Mouse (Mus musculus) limb, embryonic 14.5 days (tissue): ENCODE measurements around the gene Rptor. TPM values are rescaled to one million over a fixed set of nuclear protein-coding genes. Genes with fewer than 3 reads are reported as not detected.

Experiments
- ATAC-seq: fragments of 200-750 bp; cut with Nextera tagmentation; 2 replicates; pipeline ENCODE4 v1.8.0; 2017; ENCODE audit warnings: low read depth, moderate number of reproducible peaks, moderate TSS enrichment; ENCODE audit not compliant: low FRiP score
- DNase-seq: peaks from one replicate; pipeline ENCODE4 v3.0.0-alpha.2; 2015; ENCODE audit warnings: low spot score
- H3K27ac ChIP-seq: fragments of 300-500 bp; sonication (generic); replicated peaks from 2 replicates; pipeline ENCODE4 v1.5.1; 2014; ENCODE audit warnings: low read depth, mild to moderate bottlenecking, low read length, moderate library complexity, mixed read lengths
- H3K27me3 ChIP-seq: fragments of 300-500 bp; sonication (generic); 2 replicates; pipeline ENCODE4 v1.6.1; 2014; ENCODE audit warnings: low read length, mixed read lengths; ENCODE audit not compliant: control insufficient read depth, insufficient read depth
- H3K36me3 ChIP-seq: fragments of 300-500 bp; sonication (generic); 2 replicates; pipeline ENCODE4 v1.6.1; 2014; ENCODE audit warnings: mild to moderate bottlenecking, low read length, moderate library complexity, mixed read lengths; ENCODE audit not compliant: control insufficient read depth, insufficient read depth
- H3K4me1 ChIP-seq: fragments of 300-500 bp; sonication (generic); 2 replicates; pipeline ENCODE4 v1.6.1; 2014; ENCODE audit warnings: antibody characterized with exemption, low read length, mixed read lengths; ENCODE audit not compliant: control insufficient read depth, insufficient read depth
- H3K4me2 ChIP-seq: fragments of 300-500 bp; sonication (generic); replicated peaks from 2 replicates; pipeline ENCODE4 v1.6.1; 2014; ENCODE audit warnings: low read depth, mild to moderate bottlenecking, low read length, moderate library complexity; ENCODE audit not compliant: severe bottlenecking
- H3K4me3 ChIP-seq: fragments of 300-500 bp; sonication (generic); replicated peaks from 2 replicates; pipeline ENCODE4 v1.5.1; 2014; ENCODE audit warnings: low read length
- H3K9ac ChIP-seq: fragments of 300-500 bp; sonication (generic); 2 replicates; pipeline ENCODE4 v1.6.1; 2014; ENCODE audit warnings: mild to moderate bottlenecking, low read depth, low read length, moderate library complexity; ENCODE audit not compliant: severe bottlenecking
- H3K9me3 ChIP-seq: fragments of 300-500 bp; sonication (generic); 2 replicates; pipeline ENCODE4 v1.6.1; 2016; ENCODE audit warnings: low read length; ENCODE audit not compliant: control insufficient read depth
- POLR2A ChIP-seq: fragments of 200-500 bp; IDR thresholded peaks from 2 replicates; pipeline ENCODE4 v1.8.0; 2012; ENCODE audit warnings: inconsistent platforms, mild to moderate bottlenecking, moderate library complexity, borderline replicate concordance; ENCODE audit not compliant: insufficient read depth, insufficient read length; ENCODE audit errors: extremely low read depth
- WGBS: fragments of 180-500 bp; shearing (Covaris S2); extraction: QIAGEN DNeasy Blood & Tissue Kit; methylation state at CpG from one replicate; pipeline ENCODE4 v1.1.7; 2014; 5-methylcytosine and 5-hydroxymethylcytosine counted together
- polyA plus RNA-seq, 2 experiments: library from polyadenylated mRNA; depleted of rRNA in 1 of 2; stranded (reverse) in 1 of 2; unstranded in 1 of 2; fragments of >200 nt; fragmentation: Nextera tagmentation in 1 of 2; extraction: Ambion mirVana in 1 of 2; gene quantifications; 2 replicates each; pipeline versions ENCODE4 v1.2.1 to v1.2.3; 2012 to 2014

Gene Rptor
- polyA plus RNA-seq, 2 experiments, result 13.7 to 24.3 TPM

GRCm38 (mm10) chr11:119807431-119808031 is 204.8 kb downstream of the Rptor start:
- Histone ChIP-seq H3K27me3 (no peaks in the 10 kb centered on the region), H3K4me1 (peaks cover 17% of the 10 kb centered on the region; the same call in 1 of the 2 replicates), H3K27ac (no peak overlapping the region), H3K36me3 (peaks cover 13% of the 10 kb centered on the region), H3K4me3 (no peak overlapping the region), H3K9me3 (no peaks in the 10 kb centered on the region), H3K9ac (no peak overlapping the region), H3K4me2 (no peak overlapping the region)
- WGBS, result 64% methylated on average over 7 of the region's 7 CpGs
- ATAC-seq (no peak), DNase-seq (no peak)
- TF ChIP-seq POLR2A, result no peak

DNA sequence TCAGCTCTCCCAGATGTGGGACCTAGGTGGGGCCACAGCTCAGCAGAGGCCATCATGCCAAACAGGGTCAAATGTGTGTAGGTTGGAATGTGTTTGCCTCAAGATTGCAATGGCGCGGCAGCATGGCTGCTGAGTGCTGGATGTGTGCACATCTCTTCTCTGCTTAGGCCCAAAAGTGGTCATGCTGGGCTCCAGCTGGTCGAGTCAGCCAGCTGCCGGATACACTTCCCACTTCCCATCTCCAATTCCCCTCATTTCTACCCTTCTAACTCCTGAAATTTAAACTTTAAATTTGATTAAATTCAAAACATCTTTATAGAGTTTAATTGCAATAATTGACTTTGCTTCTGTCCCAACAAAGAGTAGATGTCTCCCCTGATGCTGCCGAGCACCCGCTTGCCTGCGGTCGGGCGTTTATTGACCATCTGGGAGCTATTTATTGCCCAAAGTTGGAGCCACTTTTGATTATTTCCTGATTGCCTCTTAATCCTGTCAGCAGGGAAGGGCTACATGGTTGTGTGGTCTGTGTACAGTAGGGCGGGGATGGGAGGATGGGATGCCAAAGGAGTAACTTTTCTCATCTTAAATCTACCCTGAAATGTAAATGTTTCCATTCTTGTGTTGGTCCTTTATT is 206.1 kb downstream of the Rptor start:
- TF ChIP-seq POLR2A, result no peak
- peaks cover 17% of the 10 kb centered on the region; the same call in 1 of the 2 replicates for H3K4me1 ChIP-seq
- no peak overlapping the region for H3K9ac ChIP-seq
- no peak overlapping the region for H3K27ac ChIP-seq
- H3K27me3 ChIP-seq, result no peaks in the 10 kb centered on the region
- H3K4me3 ChIP-seq, result no peak overlapping the region
- DNase-seq (no peak), ATAC-seq (no peak)
- H3K4me2 ChIP-seq, result no peak overlapping the region
- H3K36me3 ChIP-seq, result peaks cover 12% of the 10 kb centered on the region
- H3K9me3 ChIP-seq, result no peaks in the 10 kb centered on the region
- WGBS, result 22% methylated on average over 10 of the region's 10 CpGs

DNA sequence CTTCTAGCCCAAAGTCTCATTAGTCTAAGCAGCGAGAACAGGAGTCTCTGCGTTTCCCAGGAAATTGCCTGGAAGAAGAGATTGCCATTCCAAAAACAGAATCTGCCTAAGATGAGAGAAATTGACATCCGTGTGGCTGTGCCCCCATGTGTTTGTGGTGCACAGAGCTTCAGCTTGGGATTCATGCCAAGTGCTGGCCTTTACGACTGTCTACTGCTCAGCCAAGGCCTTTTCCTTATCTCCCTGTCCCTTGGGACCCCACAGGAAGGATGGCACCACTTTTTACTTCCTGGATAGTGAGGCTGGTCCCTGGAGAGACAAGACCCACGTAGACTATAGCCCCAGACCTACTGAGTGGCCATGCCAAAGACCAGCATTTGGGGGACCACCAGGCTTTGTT is 206.6 kb downstream of the Rptor start:
- no peak overlapping the region for H3K27ac ChIP-seq
- no peak for DNase-seq
- H3K36me3 ChIP-seq, result peaks cover 12% of the 10 kb centered on the region

GRCm38 (mm10) chr11:119811022-119811421 is 208.3 kb downstream of the Rptor start:
- TF ChIP-seq POLR2A, result no peak
- Histone ChIP-seq H3K4me3 (no peak overlapping the region), H3K27me3 (no peaks in the 10 kb centered on the region), H3K36me3 (peaks cover 22% of the 10 kb centered on the region), H3K4me2 (no peak overlapping the region), H3K27ac (no peak overlapping the region), H3K4me1 (peaks cover 17% of the 10 kb centered on the region; the same call in 1 of the 2 replicates), H3K9ac (no peak overlapping the region), H3K9me3 (no peaks in the 10 kb centered on the region)
- DNase-seq (no peak), ATAC-seq (no peak)
- WGBS, result 42% methylated on average over 8 of the region's 8 CpGs

More for the DNA sequence above, 206.6 kb downstream of the Rptor start:
- no peak for TF ChIP-seq POLR2A
- Histone ChIP-seq H3K9me3 (no peaks in the 10 kb centered on the region), H3K4me3 (no peak overlapping the region), H3K27me3 (no peaks in the 10 kb centered on the region), H3K4me2 (no peak overlapping the region), H3K9ac (no peak overlapping the region), H3K4me1 (peaks cover 17% of the 10 kb centered on the region; the same call in 1 of the 2 replicates)
- no peak for ATAC-seq
- WGBS, result 44% methylated on average over 5 of the region's 5 CpGs

DNA sequence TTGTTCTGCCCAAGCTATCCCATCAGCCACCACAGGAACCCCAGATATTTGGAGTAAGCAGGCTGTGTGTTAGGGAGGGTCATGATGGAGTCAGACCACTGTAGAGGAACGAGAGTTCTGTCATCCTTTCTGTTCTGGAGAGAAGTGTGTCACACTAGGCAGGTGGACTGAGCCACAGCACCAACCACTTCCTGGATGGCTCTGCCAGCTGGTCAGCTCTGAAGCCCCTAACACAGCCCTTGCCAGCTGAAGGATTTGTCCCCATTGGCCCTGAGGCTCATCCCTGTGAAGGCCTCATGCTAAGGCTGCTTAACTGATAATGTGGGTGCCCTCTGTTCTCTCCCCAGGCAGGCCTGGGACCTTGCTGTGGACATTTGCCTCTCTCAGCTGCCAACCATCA is 208.9 kb downstream of the Rptor start:
- ATAC-seq, result no peak
- no peak for TF ChIP-seq POLR2A
- WGBS, result 87% methylated on average over 1 of the region's 1 CpGs
- Histone ChIP-seq H3K9me3 (no peaks in the 10 kb centered on the region), H3K9ac (no peak overlapping the region), H3K4me1 (peaks cover 17% of the 10 kb centered on the region; the same call in 1 of the 2 replicates), H3K27ac (no peak overlapping the region), H3K36me3 (peaks cover 24% of the 10 kb centered on the region), H3K4me3 (no peak overlapping the region), H3K27me3 (no peaks in the 10 kb centered on the region), H3K4me2 (no peak overlapping the region)
- no peak for DNase-seq
